Mouse (Mus musculus) G1E (cell line): Measurements from ENCODE around the gene Prpsap2.

Source experiments
- CTCF ChIP-seq: IDR thresholded peaks from 2 replicates; pipeline ENCODE4 v1.5.1; 2012; ENCODE audit warnings: low read depth, low read length, inconsistent platforms, mixed read lengths
- TAL1 ChIP-seq: conservative IDR thresholded peaks from 2 replicates; pipeline ENCODE4 v1.6.1; 2012; ENCODE audit warnings: low read depth, low read length, inconsistent platforms, mixed read lengths

GRCm38 (mm10) chr11:61686141-61686540, 75.7 kb downstream of the Prpsap2 start:
- TF ChIP-seq CTCF (no peak), TAL1 (no peak)
